Mouse (Mus musculus) frontal cortex, adult (tissue): Measurements from ENCODE around the gene Mnd1.
A peak's percentile ranks its signal among the peaks of the same experiment; 100 is the strongest.

Experiments used
- ATAC-seq: cut with Nextera tagmentation; 2 replicates; pipeline ENCODE4 v1.9.2; 2017; ENCODE audit warnings: mild to moderate bottlenecking, moderate library complexity, mixed read lengths; ENCODE audit not compliant: low TSS enrichment

Mnd1 gene

DNA sequence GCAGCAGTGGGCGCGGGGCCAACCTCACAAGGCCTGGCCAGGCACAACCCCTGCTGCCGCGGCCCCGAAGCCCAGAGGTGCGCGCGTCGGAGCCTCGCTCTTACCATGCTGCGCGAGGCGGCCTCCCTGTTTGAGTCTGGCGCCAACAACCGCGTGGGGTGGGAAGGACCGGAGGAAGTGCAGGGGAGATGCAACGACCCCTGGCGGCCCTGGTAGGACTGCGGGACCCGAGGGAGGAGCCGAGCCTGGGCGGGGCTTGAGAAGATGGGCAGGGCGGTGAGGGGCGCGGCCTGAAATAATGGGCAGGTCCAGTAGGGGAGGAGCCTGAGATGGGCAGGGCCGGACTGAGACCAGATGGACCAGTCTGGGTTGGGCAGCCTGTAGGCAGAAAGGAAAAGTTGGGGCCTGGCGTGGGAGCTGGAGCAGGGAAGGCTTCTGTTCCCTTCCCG lies at the start of gene Mnd1:
Mnd1 (minus strand) TSS at position 229 of the 449 bp plus-strand sequence.
- ATAC-seq = peak; percentile 93

- peak; percentile 59 for ATAC-seq
Observed at GRCm38 (mm10) chr3:84204640-84205039, 49.1 kb upstream of the Mnd1 start.

- no peak for ATAC-seq
Observed at GRCm38 (mm10) chr3:84200559-84201420, 45.2 kb upstream of the Mnd1 start.

DNA sequence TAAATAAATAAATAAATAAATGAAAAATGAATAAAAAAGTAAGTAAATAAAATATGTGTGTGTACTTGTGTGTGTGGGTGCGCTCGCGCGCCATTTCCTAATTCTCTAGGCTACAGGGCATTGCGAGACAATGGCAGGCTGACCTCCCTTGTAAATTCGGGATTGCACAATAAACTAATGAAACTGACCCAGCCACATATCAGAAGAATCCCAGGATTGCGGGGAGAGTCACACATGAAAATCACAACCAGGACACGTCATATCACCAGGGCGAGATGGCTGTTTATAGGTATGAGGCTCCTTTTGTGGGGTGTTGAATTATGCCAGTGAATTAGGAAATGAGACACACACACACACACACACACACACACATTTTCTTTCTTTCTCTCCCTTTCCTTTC lies 43.9 kb upstream of the Mnd1 start:
- no peak for ATAC-seq

- no peak for ATAC-seq
Observed at GRCm38 (mm10) chr3:84198229-84198628, 42.6 kb upstream of the Mnd1 start.

- no peak for ATAC-seq
Observed at GRCm38 (mm10) chr3:84193881-84194280, 38.3 kb upstream of the Mnd1 start.

DNA sequence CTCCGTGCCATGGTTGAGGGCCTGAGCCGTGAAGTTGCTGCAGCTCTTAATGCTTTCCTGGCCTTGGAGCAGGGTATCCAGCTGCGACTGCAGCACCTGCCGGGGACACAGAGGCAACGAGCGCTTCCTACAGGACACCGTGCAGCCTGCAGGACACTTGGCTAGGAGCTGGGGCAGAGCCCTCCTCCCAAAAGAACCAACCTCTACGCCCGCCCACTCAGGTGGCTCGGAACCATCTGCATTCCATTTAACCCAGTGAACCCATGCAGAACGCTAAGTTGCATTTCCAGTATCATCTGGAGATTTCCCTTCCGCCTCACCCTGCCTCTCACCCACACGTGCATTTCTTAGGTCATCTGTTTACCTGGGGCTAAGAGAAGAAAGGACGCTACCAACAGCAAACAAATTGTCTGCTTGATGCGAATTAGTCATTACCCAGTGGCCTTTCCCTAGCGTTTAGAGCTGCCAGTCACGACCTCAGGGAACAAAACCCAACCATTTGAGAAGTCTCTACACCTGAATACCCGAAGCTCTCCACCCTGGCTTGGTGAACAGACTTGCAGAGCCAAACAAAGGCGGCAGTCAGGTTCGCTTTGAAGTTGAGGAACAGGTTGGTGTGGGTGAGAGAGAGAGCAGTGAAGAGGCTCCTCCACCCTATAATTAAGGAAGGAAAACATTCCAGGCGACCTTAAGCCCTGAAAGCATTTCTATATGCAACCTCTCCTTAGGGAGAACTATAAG lies 35.7 kb upstream of the Mnd1 start:
- ATAC-seq = peak; percentile 35

DNA sequence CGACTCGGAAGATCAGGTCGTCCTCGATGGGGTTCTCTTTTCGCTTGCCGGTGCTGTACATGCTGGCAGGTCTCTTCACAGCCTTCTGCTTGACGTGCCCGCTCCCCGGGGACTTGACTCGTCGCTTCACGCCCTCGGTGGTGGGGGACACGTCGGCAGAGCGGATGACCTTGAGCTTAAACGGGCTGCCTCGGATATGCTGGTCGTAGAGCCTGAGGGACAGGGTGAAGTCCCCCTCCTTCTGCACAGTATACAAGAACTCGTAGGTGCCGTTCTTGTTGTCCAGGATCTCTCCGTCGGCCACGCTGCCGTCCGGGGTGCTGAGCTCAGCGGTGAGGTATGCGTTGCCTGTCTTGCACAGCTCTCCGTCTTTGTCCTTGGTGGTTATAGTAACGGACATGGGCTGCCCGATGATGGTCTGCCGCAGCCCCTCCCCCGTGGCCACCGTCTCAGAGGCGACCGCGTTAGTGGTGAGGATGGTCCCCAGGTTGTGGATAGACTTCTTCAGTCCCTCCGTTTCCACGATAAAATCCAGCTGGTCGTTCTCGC lies 35.0 kb upstream of the Mnd1 start:
- ATAC-seq = no peak

DNA sequence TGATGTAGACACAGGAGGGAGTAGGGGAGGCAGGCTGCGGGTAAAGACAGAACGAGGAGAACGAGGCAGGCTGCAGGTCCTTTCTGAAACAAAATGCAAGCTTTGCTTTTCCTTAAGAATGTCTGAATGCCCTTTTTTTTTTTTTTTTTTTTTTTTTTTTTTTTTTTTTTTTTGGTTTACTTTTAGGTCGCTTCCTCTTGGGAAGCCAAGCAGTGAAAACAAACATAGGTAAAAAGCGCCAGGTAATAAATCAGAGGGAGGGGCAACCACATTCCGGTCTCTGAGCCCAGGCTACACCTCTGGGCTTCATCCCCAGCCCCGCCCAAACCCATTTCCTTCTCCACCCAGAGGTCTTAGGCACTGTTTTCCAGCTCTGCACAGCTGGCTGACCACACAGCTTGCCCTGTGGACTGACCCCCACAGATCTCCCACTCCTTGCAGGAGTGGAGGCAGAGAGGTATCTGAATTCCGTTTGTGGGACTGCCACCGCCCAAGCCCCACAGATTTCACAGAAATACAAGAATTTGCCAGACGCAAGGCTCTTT lies 34.1 kb upstream of the Mnd1 start:
- ATAC-seq = no peak

DNA sequence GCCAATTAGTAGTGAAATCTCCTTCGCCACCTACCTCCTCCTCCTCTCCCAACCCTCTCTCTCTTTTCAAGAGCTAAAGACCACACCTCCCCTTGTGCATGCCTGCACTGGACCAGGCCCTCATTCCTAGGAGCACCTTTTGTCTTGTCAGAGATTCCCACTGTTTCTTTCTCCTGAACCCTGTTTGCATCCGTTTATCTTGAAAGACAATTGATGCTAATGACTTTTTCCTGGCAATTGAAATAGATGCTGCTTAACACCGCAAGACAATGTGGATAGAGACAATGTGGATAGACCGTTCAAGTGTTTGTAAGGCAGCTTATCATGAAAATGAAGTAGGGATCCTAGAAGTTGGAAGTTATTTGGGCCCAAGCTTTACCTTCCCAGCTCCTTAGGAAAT lies 26.1 kb upstream of the Mnd1 start:
- ATAC-seq = no peak

GRCm38 (mm10) chr3:84181102-84181501 lies 25.5 kb upstream of the Mnd1 start:
- peak; percentile 45; the same call in 1 of the 2 replicates for ATAC-seq

DNA sequence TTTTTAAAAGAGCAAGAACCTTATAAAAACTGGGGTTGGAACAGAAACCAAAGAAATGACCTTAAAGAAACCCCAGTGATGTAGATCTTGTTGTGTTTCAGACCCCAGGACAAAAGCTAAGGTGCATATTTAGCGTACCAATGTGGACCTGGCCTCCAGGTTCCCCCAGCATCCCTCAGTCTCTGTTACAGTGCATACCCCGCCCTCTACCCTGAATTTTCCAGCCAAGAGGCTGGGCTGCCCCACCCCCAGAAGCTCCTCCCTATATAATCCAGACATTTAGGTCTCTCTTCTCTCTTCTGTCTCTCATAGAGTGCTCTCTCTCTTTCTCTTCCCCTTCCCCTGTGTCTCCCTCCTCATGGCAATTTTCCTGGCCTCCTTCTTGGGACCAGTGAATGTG lies 24.7 kb upstream of the Mnd1 start:
- no peak for ATAC-seq

- no peak for ATAC-seq
Observed at GRCm38 (mm10) chr3:84177834-84178233, 22.2 kb upstream of the Mnd1 start.

GRCm38 (mm10) chr3:84175337-84176315 lies 20.0 kb upstream of the Mnd1 start:
- peak; percentile 78 for ATAC-seq

DNA sequence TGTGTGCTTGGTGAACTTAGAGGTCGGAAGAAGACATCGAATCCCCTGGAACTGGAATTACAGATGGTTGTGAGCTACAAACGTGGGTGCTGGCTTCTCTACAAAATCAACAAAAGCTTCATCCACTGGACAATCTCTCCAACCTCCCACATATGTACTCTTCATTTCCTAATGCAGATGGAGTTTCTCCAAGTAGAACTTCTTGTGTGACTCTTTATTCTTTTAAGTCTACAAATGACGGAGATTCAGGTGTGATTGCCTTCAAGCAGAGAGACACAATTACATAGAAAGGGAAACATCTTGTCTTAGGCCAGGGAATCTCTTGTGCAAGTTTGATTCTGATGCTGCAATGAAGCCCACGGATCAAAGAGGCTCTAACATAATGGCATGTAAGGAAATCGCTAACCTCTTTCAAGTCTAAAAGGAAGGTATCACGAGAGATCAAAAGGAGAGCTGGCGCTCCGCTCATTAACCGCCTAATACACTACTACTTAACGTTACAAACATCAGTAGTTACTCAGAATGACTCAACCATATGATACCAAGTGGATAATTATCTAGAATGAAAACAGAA lies 18.1 kb upstream of the Mnd1 start, which contains the start of gene Gm6525:
Gm6525 (plus strand) TSS at position 524 of the 574 bp plus-strand sequence.
- 0 out of 2 replicates have a peak, but pooled peaks have one; percentile 35 for ATAC-seq

- ATAC-seq = no peak
Observed at GRCm38 (mm10) chr3:84172406-84172805, 16.8 kb upstream of the Mnd1 start.

- ATAC-seq = no peak
Observed at GRCm38 (mm10) chr3:84169393-84170005, 13.9 kb upstream of the Mnd1 start.

DNA sequence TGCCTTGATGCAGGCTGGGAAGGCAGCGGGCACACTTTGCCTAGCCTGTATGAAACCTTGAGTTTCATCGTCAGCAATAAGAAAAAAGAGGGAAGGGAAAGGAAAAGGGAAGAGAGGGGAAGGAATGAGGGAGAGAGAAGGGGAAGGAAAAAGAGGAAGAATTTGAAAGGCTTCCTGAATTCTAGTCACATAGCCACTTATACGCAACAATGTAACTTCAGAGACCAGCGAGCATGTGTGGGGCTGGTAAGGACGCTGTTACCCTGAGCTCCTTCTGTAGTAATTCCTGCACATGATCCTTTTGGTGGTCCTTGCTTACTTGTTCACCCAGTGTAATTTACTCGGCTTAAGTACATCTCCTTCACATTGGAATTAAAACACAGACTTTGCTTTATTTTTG lies 13.4 kb upstream of the Mnd1 start:
- ATAC-seq = no peak

GRCm38 (mm10) chr3:84166073-84166472 lies 10.5 kb upstream of the Mnd1 start:
- 0 out of 2 replicates have a peak, but pooled peaks have one; percentile 10 for ATAC-seq

- no peak for ATAC-seq
Observed at GRCm38 (mm10) chr3:84165391-84165790, 9.8 kb upstream of the Mnd1 start.
